Mouse (Mus musculus) lung, postnatal 10 days (tissue): ENCODE data around the gene Ccdc103.

Experiments used
- DNase-seq: peaks from one replicate; pipeline ENCODE4 v3.0.0; 2021

Ccdc103 gene

GRCm38 (mm10) chr11:102880585-102881313 is at the start of gene Ccdc103, which contains the start of gene Eftud2:
Gene Ccdc103 (plus strand): TSS chr11:102881204.
Gene Eftud2 (minus strand): TSS chr11:102880985.
- peak; percentile 95 for DNase-seq

DNA sequence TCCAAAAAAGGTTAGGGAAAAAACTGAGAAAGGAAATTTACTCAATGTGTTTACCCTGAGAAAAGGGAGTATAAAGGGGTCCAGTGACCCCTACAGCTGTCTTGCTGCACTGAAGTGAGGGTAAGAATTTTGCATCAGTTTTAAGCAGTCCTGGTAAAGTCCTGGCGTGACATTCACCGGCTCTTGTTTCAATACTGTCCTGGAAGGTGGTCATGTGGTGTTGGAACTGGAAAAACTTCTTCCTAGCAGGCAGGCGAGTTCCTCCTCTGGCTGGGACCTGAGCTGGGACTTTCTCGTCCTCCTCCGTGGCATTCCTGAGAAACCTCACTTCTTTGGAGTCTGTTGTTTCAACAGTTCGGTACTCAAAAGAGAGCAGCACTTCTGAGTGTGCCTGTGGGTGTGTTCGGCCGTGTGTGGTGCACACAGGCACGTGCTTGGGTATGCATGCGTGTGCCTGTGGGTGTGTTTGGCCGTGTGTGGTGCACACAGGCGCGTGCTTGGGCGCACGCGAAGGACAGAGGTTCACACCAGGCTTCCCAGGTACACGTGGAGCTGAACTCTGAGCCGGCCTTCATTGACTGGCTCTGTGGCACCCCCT is 48.2 kb upstream of the Ccdc103 start:
- no peak for DNase-seq

GRCm38 (mm10) chr11:102834219-102834618 is 46.8 kb upstream of the Ccdc103 start:
- DNase-seq, result peak; percentile 49

- peak; percentile 31 for DNase-seq
These were observed 45.5 kb upstream of the Ccdc103 start, which contains the start of gene Higd1b for GRCm38 (mm10) chr11:102835549-102835948. Gene Higd1b (plus strand): TSS chr11:102835849.

DNA sequence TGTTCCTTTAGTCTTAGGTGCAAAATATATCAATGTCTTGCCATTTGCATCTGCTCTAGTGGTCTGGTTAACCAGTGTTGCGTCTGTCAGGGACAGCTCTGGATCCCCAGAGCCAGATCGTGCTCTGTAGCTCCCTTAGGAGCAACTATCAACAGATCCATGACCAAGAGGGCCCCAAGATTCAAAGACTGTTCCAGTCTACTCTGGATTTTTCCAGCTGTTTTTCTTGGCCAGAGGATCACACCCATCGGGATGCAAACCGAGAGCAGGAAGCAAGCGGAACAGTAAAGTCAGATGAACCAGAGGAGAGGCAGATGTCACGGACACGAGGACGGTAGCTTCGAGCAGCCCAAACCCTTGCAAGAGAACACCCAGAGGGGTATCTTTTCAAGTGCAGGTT is 44.9 kb upstream of the Ccdc103 start:
- no peak for DNase-seq

GRCm38 (mm10) chr11:102837385-102837784 is 43.6 kb upstream of the Ccdc103 start:
- no peak for DNase-seq

- DNase-seq, result peak; percentile 49
These were observed 42.9 kb upstream of the Ccdc103 start for GRCm38 (mm10) chr11:102838126-102838525.

DNA sequence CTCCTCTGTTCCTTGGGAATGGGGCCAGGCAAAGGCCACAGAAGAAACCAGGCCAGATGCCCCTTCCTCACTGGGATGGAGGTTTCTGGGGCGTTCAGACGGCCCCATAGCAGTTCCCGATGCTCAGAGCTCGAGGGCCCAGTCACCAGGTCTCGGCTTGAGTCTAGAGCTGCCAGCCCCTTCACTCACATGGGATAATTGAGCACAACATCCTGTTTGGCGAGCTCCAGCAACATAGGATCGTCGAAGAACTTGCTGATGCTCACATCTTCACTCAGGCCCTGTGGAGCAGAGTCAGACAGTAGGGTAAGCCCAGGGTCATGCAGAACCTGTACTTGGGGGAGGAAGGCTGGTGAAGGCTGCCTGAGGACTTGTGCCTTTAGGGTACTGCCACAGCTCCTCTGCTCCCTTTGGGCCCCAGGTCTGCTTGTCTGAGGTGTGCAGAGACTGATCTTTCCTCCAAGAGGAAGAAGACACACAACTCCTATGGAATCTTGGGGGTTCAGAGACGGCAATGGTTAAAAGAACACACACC is 42.3 kb upstream of the Ccdc103 start:
- DNase-seq, result no peak

DNA sequence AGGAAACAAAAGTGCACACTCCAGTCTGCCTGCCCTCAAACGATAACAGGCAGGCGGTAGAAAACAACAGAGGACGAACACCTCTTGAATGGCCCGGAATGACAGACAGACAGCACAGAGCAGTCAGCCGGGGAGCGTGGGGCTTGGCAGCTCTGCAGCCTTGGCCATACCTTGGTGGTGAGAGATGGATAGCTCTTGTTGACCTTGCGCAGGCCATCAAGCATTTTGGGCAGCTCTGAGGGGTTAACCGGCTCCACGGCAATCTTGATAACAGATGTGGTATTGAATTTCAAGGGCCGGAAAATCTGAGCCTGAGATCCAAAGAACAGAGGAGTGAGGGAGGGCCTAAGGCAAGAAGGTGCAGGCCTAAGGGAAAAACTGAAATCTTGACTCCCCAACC is 35.1 kb upstream of the Ccdc103 start:
- no peak for DNase-seq

GRCm38 (mm10) chr11:102851883-102852282 is 29.1 kb upstream of the Ccdc103 start:
- peak; percentile 77 for DNase-seq

DNA sequence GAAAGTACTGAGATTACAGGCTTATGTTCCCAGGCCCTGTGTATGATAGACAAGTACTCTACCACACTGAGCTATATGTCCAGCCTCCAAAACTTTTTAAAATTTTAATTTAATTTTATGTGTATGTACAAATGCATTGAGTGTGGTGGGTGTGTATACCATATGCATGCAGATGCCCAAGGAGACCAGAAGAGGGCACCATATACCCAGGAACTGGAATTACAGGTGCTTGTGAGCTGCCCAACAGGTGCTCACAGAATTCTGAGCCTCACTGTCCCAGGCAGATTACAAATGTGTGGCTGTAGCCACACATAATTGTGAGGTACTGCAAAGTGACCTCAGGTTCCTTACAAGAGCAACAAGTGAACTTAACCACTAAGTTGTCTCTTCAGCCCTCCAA is 27.2 kb upstream of the Ccdc103 start:
- DNase-seq, result no peak

GRCm38 (mm10) chr11:102855941-102856340 is 25.1 kb upstream of the Ccdc103 start:
- DNase-seq, result no peak

GRCm38 (mm10) chr11:102858951-102859350 is 22.1 kb upstream of the Ccdc103 start:
- DNase-seq, result no peak

GRCm38 (mm10) chr11:102859933-102860332 is 21.1 kb upstream of the Ccdc103 start:
- DNase-seq, result no peak

- peak; percentile 82 for DNase-seq
These were observed 16.7 kb upstream of the Ccdc103 start for GRCm38 (mm10) chr11:102864272-102864671.

DNA sequence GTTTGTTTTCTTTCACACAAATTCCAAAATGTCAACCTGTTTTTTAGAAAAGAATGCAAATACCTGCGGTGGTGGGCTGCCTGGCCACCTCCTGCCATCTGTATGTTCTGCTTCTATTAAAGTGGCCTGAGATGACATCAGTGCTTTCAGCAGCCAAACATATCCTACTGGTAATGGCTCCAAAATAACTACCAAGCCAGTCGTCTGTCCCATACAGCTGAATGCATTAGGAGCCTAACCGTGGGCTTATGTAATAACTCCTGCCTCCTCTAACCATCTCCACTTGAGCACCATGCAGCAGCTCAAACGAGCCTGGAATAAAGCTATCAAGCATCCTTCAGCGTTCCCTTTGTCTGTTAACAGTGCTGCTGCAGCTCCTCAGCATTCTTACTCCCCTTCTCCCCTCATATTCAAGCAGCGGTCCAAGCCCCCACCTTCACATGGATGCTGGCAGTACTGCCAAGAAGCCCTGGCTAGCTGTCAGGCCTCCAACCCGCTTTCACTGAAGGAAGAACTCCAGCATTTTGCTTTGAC is 6.1 kb upstream of the Ccdc103 start:
- no peak for DNase-seq

GRCm38 (mm10) chr11:102879558-102879957 is 1.4 kb upstream of the Ccdc103 start:
- no peak for DNase-seq

DNA sequence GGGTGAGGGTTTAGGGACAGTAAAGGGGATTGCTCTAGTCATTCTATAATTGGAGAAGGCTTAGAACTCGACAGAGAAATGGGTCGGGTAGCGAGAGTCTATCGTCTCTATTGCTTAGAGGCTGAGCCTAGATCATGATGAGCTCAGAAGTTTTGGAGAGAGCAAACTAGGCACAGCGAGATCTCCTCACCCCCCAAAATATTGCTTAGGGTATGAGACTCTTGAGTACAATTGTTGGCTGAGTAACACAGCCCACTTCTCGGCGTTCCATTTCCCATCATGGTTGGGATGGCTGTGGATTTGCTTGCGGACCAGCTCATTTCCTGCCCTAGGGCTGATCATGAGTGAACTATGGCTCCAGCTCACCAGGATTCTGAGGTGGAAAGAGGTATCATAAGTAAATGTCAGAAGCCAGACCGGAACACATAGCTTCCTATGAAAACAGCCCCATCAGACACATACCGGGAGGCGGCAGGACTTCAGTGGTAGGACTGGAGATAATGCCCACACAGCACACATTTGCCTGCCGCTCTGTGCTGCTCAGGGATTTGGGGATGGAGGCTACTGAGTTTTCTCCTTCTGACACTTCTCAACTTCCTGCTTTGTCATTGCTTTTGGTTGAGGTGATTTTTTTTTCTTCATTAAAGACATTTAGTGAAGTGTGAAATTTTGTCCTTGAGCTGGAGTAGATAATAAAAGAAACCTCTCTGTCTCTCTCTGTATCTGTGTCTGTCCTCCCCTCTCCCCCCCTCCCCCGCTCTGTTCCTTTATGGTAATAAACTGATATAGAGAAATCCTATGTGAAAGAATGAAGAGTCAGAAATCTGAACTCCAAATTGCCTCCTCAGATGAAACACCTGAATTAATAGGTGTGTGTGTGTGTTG is 552 bp downstream of the Ccdc103 start:
- no peak for DNase-seq

DNA sequence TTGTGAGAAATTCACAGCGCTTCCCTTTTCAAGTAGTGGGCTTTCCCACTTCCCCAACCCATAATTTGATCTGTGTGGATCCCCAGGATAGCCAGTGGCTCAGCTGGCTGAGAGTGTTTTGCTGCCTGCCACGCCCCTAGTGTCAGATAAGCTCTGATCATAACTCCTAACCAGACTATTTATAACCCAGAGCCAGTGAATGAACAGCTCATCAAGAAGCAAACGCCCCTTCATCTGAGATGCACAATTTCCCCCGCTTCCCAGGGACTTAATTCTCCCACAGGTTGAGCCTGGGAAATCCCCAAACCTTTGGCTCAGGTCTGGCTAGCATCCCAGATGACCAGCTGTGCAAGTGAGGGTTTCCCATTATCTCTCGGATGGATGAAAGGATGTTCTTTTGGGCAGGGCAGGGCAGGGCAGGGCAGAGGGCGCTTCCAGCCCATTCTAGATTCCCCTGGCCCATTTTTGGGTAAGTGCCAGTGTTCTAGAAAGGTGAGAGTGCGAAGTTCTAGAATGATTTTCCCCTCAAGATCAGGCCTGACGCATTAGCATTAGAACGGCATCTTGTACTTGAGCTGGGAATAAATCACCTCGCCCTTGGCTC is 3.7 kb downstream of the Ccdc103 start, which contains the start of gene Fam187a:
TSS of gene Fam187a (plus strand) at position 554 of the 604 bp plus-strand sequence.
- DNase-seq, result no peak

DNA sequence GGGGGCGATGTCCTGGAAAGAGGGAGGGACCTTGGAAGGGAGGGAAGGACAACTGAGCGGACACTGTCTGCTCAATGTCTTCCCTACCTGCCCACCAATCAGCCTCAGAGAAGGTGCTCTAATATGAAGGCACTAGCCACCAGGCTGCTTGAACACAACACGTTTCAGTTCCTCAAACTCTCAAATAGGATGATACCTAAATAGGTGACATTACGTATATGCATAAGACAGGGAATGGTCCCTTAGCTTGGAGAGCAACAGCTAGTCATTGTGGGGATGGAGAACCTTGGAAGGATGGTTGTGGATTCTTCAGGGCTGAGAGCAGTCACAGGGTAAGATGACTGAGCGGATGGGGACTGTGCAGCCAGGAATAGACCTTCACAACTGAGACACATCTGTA is 6.4 kb downstream of the Ccdc103 start:
- no peak for DNase-seq

- DNase-seq, result no peak
These were observed 7.1 kb downstream of the Ccdc103 start for GRCm38 (mm10) chr11:102888135-102888534.

DNA sequence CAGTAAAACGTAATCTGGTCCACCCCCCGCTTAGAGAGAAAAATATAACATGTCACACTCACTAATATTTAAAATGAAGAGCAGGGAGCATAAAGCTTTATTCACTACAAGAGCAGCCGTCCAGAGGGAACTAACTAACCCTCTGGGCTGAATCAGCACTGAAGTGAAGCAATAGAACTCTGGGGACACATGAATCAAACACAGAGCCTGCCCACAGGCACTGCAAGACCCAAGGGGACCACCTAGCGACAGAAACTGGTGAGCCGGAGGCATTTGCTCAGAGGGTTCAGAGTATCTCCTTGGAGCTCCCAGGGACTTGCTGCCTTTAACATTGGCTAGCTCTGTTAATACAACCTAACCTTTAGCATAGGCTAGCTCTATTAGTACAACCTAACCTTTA is 9.1 kb downstream of the Ccdc103 start:
- no peak for DNase-seq
